Mouse (Mus musculus): ENCODE results near the gene Eif3k.

DNA sequence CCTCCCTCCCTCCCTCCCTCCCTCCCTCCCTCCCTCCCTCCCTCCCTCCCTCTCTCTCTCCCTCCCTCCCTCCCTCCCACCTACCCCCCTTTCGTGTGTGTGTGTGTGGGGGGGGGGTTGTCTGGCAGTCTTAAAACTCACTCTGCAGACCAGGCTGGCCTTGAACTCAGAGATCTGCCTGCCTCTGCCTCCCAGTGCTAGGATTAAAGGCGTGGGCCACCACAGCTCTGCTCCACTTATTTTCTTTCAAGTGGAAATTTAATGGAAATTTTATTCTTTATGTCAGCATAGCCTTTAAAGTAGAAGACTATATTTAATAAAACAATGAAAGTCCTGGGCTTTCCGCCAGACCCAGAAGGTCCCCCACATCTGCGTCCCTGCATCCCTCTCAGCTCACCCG lies 15.5 kb downstream of the Eif3k start:
- TF ChIP-seq CTCF (IDR thresholded peaks at IDR 0.05; ENCODE audit: control insufficient read depth, insufficient read depth, insufficient replicate concordance, low read depth, low read length) (no peak), POLR2A (IDR thresholded peaks at IDR 0.05; ENCODE audit: control insufficient read depth, low read depth, low read length) (no peak)

Data from testis, adult 2 months (tissue).